Mouse (Mus musculus) MN1 (cell line): ENCODE data around the gene Ilf2.
A peak's percentile ranks its signal among the peaks of the same experiment; 100 is the strongest.

Source experiments
- DNase-seq: peaks from one replicate; pipeline ENCODE4 v3.0.0-alpha.2; 2016; ENCODE audit warnings: low spot score

Ilf2 gene

DNA sequence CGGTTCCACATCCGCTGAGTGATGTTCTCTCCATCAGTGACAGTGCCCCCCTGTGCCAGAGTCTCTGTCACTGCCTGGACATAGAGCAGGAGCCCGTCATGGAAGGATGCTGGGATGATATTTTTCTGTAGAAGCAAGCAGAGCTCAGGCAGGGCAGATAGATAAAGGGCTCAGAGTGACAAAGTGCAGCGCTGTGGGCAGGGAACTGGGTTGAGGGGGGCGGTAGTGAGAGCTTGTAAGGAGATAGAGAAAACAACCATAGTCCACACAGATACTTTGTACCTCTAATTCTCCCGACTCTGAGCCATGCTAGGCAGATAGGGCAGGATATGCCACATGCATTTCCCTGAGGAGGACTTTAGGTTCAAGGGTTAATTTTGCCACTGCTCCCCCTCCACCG is 13.3 kb upstream of the Ilf2 start:
- no peak for DNase-seq

- DNase-seq = no peak
These were observed 11.3 kb upstream of the Ilf2 start for GRCm38 (mm10) chr3:90464552-90465080.

GRCm38 (mm10) chr3:90465081-90465685 is 10.7 kb upstream of the Ilf2 start:
- no peak for DNase-seq

DNA sequence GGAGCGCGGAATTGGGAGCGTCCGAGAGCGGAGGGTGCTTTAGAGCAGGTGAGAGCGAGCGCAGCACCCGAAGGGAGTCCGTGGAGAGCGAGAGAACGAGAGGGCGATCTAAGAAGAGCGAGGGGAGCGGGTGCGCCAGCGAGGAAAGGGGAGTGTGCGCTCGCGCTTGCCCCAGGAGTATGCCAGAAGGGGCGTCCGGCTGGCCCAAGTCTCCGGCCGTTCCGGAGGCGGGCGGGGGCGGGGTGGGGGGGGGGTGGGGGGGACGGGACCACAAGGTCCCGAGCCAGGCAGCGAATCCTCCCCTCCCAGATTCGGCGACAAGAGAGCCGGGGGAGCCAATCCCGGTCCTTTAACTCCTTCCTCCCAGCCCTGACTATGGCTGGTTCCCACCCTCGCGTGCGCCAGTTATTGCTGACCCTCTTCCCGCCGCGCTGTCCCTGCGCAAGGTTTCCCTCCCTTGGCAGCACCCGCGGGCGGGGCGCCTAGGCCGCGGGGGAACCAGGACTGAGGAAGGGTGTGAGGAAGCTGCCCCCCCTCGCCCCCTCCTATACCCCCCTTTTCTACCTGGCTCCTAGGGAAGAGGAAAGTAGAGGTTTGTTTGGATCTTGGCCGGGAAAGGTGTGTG is 10.1 kb upstream of the Ilf2 start, which contains the start of gene Npr1:
Gene Npr1, minus strand, starts transcription at position 181 of the 625 bp plus-strand sequence.
- DNase-seq = peak; percentile 27

GRCm38 (mm10) chr3:90466311-90466766 is 9.6 kb upstream of the Ilf2 start:
- peak; percentile 86 for DNase-seq

DNA sequence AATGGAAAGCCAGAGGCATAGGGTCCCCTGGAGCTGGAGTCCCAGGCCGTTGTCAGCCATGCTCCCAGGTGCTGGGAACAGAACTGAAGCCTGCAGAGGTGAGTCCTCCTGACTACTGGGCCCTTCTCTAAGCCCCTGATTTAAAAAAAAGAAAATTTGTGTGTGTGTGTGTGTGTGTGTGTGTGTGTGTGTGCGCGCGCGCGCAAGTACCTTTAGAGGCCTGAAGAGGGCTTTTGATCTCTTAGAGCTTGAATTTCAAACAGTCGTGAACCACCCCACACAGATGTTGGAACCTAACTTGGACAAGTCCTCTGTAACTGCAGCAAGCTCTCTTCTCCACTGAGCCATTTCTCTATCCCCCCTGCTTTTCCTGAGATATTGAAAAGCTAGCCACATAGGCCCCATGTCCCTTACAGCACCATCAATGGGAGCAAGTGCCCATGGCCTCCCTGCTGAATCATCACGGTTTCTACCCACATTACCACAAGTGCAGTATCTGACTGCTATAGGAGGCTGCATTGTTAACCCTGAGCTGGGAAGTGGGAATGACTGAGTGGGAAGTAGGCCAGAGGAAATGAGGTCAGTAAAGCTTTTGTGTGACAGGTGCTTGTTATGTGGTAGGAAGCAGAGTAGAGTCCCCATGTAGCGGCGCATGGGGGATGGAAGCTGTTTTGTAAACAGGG is 8.2 kb upstream of the Ilf2 start:
- DNase-seq = no peak

- DNase-seq = peak; percentile 54
These were observed 3.7 kb upstream of the Ilf2 start for GRCm38 (mm10) chr3:90472213-90472612.

GRCm38 (mm10) chr3:90475151-90475830 is 635 bp upstream of the Ilf2 start:
- no peak for DNase-seq

DNA sequence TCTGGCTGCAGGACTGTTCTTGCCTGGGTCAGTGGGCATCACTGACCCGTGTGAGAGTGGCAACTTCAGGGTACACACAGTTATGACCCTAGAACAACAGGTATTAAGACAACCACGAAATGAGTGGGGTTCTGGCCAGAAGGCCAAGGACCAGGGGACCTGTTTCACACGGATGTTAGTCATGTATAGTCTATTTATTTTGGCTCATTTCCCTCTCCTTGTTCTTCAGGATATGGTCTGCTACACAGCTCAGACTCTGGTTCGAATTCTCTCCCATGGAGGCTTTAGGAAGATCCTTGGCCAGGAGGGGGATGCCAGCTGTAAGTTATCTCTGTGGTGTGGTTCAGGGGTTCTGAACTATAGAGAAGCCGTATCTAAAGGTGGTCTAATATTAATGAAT is 11.1 kb downstream of the Ilf2 start:
- DNase-seq = peak; percentile 38

DNA sequence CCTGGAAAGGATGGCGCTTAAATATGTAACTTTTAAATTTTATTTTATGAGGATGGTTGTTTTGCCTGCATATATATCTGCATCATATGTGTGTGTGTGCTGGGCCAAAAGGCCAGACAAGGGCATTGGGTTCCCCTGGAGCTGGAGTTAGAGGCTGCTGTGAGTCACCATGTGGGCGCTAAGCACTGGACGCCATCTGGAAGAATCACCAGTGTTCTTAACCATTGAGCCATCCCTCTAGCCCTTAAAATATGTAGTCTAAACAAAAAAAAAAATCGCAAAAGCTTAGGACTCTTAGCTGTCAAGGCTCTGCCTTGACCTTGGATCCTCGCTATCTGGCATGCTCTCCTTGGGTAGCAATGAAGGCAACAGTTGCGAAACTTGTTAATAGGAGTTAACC is 12.7 kb downstream of the Ilf2 start:
- no peak for DNase-seq

GRCm38 (mm10) chr3:90490696-90491256 is 14.8 kb downstream of the Ilf2 start, which contains the start of gene Snapin:
Gene Snapin, minus strand, starts transcription at chr3:90491033.
- peak; percentile 96 for DNase-seq

GRCm38 (mm10) chr3:90491350-90491749 is 15.4 kb downstream of the Ilf2 start:
- DNase-seq = peak; percentile 35

DNA sequence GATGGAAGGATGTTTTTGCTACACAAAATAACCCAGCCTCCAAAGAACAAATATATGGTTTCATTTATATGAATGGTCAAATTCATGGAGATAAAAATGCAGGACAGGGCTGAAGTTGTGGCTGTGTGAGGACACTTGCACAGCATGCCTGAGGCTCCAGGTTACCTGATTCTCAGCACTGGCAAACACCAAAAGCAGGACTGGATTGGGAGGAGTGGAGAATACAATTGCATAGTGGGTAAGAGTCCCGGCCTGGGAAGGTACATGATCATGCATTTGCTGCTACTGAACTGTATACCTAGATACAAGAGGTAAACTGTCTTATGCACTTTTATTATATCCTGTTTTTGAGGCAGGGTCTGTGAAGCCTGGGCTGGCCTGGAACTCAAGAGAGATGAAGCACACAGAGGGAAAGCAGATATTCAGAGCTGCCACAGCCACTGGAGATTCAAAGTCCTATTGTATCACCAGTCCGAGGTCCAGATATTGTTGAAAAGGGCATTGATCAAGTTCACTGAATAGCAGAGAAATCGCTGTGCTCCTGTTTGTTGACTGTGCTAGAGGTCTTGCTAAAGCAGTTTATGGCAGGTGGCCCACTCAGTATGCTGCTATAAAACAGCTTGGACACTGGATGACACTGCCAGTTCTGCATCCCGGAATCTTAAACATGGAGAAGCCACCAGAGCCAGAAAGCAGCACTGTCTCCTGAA is 18.1 kb downstream of the Ilf2 start:
- no peak for DNase-seq

GRCm38 (mm10) chr3:90495850-90496525 is 20.1 kb downstream of the Ilf2 start:
- no peak for DNase-seq

DNA sequence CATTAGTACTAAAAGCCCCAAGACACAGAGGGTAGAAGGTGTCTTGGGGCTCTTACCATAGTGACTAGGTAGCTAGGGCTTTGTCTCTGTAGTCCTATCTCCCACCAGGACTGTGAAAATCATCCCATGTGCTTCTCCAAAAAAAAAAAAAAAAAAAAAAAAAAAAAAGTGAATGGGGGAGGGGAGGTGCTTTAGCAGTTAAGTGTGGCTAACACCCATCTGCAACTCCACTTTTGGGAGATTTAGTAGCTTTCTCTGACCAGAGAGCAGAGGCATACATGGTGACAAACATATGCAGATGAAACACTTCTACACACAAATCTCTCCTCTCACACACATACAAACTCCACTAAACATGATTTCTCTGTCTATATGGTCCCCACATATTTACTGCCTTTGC is 21.7 kb downstream of the Ilf2 start:
- DNase-seq = no peak

DNA sequence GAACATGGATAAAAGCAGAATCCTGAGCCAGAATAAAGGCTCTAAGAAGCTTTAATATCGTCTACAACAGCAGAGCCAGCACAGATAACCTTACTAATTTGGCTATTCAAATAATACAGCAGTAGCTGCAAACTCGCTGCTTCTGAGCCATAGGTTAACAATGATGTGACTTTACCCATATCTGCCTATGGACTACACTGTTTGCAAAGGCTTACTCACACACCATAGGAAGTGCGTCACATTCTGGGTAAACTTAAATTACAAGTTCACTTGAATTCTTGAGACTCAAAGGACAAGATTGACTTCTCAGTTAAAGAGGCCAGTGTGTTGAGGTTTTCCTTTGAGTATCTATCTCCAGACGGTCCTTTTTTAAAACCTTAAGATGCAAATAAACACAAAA is 27.5 kb downstream of the Ilf2 start:
- DNase-seq = no peak

DNA sequence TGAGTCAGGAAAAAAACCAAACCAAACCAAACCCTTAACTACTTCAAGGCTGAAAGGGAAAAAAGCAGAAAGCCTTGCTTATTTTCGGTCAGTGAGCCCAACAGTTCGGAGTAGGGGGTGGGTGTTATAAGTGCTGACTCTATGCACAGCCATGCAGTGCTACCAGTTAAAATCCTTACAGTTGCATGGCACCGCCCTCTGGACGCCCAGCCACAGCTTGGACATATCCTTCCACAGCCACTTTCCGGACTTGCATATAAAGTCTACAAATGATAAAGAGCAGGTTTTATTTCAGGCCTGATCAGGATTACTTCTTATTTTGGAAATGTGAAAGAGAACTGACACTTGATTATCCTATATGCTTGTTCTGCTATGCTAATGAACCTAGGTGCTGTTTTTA is 29.3 kb downstream of the Ilf2 start:
- no peak for DNase-seq

- DNase-seq = no peak
These were observed 30.4 kb downstream of the Ilf2 start for GRCm38 (mm10) chr3:90506362-90506761.

DNA sequence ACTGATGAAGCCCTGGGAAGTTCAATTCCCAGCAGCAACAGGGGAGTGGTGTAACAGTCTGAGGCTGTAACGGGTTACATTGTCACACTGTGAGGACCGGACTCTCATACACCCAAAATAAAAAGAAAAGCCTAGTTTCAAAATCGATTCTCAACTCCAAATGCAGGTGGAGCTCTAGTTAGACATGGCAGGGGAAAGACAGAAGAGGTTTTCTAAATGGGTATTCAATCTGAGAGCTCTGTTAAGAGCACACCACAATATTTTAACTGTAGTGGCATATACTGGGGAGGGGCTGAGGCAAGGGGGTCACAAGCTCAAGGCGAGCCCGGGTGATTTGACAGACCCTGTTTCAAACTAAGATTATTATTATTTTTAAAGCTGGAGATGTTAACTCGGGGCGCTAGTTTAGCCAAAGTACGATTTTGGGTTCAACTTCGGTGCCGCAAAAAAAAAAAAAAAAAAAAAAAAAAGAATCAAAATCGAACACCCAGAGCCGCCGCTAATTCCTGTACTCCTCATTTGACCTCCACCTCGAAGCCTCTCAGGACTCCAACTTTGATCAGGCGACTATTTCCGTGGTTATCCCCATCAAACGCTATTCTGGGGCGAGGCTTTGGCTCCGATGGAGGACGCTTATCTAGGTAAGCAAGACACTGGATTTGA is 32.5 kb downstream of the Ilf2 start:
- peak; percentile 47 for DNase-seq
